Mouse (Mus musculus) liver, adult 2 months (tissue): ENCODE measurements at regions not wholly inside any gene's neighbourhood (a gene's known extent, or its start where the extent isn't known, plus 50 kb on each side); places are given as distances from the start of the nearest gene placed in this dataset.

ENCODE experiments used
- DNase-seq: peaks from one replicate; pipeline ENCODE4 v3.0.0-alpha.2; 2011; ENCODE audit warnings: low read depth, low spot score; ENCODE audit errors: extremely low read depth
- H3K27ac ChIP-seq: fragments of 200-500 bp; replicated peaks from 2 replicates; pipeline ENCODE4 v1.5.1; 2012; ENCODE audit warnings: low read depth, mild to moderate bottlenecking, control low read depth, inconsistent platforms, low read length; ENCODE audit not compliant: insufficient read depth
- H3K27me3 ChIP-seq: fragments of 200-500 bp; 2 replicates; pipeline ENCODE4 v1.6.1; 2012; ENCODE audit warnings: mild to moderate bottlenecking, moderate library complexity, low read length, inconsistent platforms; ENCODE audit not compliant: control insufficient read depth, insufficient read depth
- H3K36me3 ChIP-seq: fragments of 200-500 bp; 2 replicates; pipeline ENCODE4 v1.6.1; 2012; ENCODE audit warnings: low read length, inconsistent platforms; ENCODE audit not compliant: control insufficient read depth, insufficient read depth
- H3K4me1 ChIP-seq: fragments of 200-500 bp; 2 replicates; pipeline ENCODE4 v1.6.1; 2011; ENCODE audit warnings: low read length; ENCODE audit not compliant: control insufficient read depth, insufficient read depth
- H3K4me3 ChIP-seq: fragments of 200-500 bp; 2 replicates; pipeline ENCODE4 v1.5.1; 2011; ENCODE audit warnings: low read depth, mild to moderate bottlenecking, control low read depth, low read length, moderate library complexity; ENCODE audit not compliant: insufficient read depth
- H3K79me2 ChIP-seq: fragments of 200-500 bp; 2 replicates; pipeline ENCODE4 v1.6.1; 2012; ENCODE audit warnings: inconsistent platforms, mild to moderate bottlenecking, low read length, moderate library complexity; ENCODE audit not compliant: control insufficient read depth, insufficient read depth
- H3K9ac ChIP-seq: fragments of 200-500 bp; 2 replicates; pipeline ENCODE4 v1.6.1; 2012; ENCODE audit warnings: low read depth, mild to moderate bottlenecking, control low read depth, inconsistent platforms, low read length
- CTCF ChIP-seq: fragments of 200-500 bp; IDR thresholded peaks from 2 replicates; pipeline ENCODE4 v1.5.1; 2011; ENCODE audit warnings: low read depth, low read length, control low read depth
- POLR2A ChIP-seq: fragments of 200-500 bp; IDR thresholded peaks from 2 replicates; pipeline ENCODE4 v1.6.1; 2011; ENCODE audit warnings: low read length, control low read depth; ENCODE audit not compliant: insufficient read depth; ENCODE audit errors: extremely low read depth
- WGBS: fragments of 180-500 bp; shearing (Covaris S2); methylation state at CpG from one replicate; pipeline ENCODE4 v1.1.7; 2018; 5-methylcytosine and 5-hydroxymethylcytosine counted together

- WGBS = 80% methylated on average over 20 of the region's 20 CpGs
- no peak overlapping the region for H3K27ac ChIP-seq
- no peak for DNase-seq
- no peak overlapping the region for H3K4me3 ChIP-seq
- H3K27me3 ChIP-seq = no peaks in the 10 kb centered on the region
- H3K79me2 ChIP-seq = no peaks in the 10 kb centered on the region
- H3K4me1 ChIP-seq = no peaks in the 10 kb centered on the region
- TF ChIP-seq CTCF = no peak
- TF ChIP-seq POLR2A = no peak
- no peaks in the 10 kb centered on the region for H3K36me3 ChIP-seq
- H3K9ac ChIP-seq = no peak overlapping the region
Observed at GRCm38 (mm10) chr11:114284820-114285666, 218.2 kb upstream of the Sdk2 start.

GRCm38 (mm10) chr11:114283208-114283607, 216.4 kb upstream of the Sdk2 start:
- TF ChIP-seq POLR2A (no peak), CTCF (peak; percentile 29; the same call in 1 of the 2 replicates)
- Histone ChIP-seq H3K27ac (no peak overlapping the region), H3K4me3 (no peak overlapping the region), H3K79me2 (no peaks in the 10 kb centered on the region), H3K36me3 (no peaks in the 10 kb centered on the region), H3K27me3 (no peaks in the 10 kb centered on the region), H3K4me1 (no peaks in the 10 kb centered on the region), H3K9ac (no peak overlapping the region)
- DNase-seq = no peak
- WGBS = 33% methylated on average over 5 of the region's 5 CpGs

- DNase-seq = no peak
- H3K4me1 ChIP-seq = no peaks in the 10 kb centered on the region
- H3K9ac ChIP-seq = no peak overlapping the region
- WGBS = 88% methylated on average over 5 of the region's 5 CpGs
- H3K27me3 ChIP-seq = no peaks in the 10 kb centered on the region
- no peak overlapping the region for H3K27ac ChIP-seq
- no peak overlapping the region for H3K4me3 ChIP-seq
- TF ChIP-seq POLR2A (no peak), CTCF (no peak)
- no peaks in the 10 kb centered on the region for H3K79me2 ChIP-seq
- H3K36me3 ChIP-seq = no peaks in the 10 kb centered on the region
Observed at GRCm38 (mm10) chr11:114282566-114282965, 215.7 kb upstream of the Sdk2 start.

- Histone ChIP-seq H3K27me3 (no peaks in the 10 kb centered on the region), H3K9ac (no peak overlapping the region), H3K4me3 (no peak overlapping the region), H3K36me3 (no peaks in the 10 kb centered on the region), H3K4me1 (no peaks in the 10 kb centered on the region), H3K79me2 (no peaks in the 10 kb centered on the region), H3K27ac (no peak overlapping the region)
- TF ChIP-seq POLR2A = no peak
- TF ChIP-seq CTCF = no peak
- DNase-seq = no peak
- 83% methylated on average over 9 of the region's 9 CpGs for WGBS
Observed at GRCm38 (mm10) chr11:114281846-114282245, 215.0 kb upstream of the Sdk2 start.

GRCm38 (mm10) chr11:114281041-114281695, 214.3 kb upstream of the Sdk2 start:
- no peak overlapping the region for H3K9ac ChIP-seq
- 76% methylated on average over 14 of the region's 14 CpGs for WGBS
- no peaks in the 10 kb centered on the region for H3K36me3 ChIP-seq
- H3K4me1 ChIP-seq = no peaks in the 10 kb centered on the region
- H3K27me3 ChIP-seq = no peaks in the 10 kb centered on the region
- no peaks in the 10 kb centered on the region for H3K79me2 ChIP-seq
- no peak overlapping the region for H3K27ac ChIP-seq
- DNase-seq = no peak
- TF ChIP-seq CTCF = no peak
- no peak for TF ChIP-seq POLR2A
- H3K4me3 ChIP-seq = no peak overlapping the region
